Mouse (Mus musculus): ENCODE measurements around the gene Rpl7a. TPM values are rescaled to one million over a fixed set of nuclear protein-coding genes. Genes with fewer than 3 reads are reported as not detected.
"Not testable (repeated sequence)": the region's sequence is repeated elsewhere in the genome, so short reads cannot be mapped to it uniquely, and the experiment has no call there.

Gene Rpl7a
- 421 and 428 TPM in 2 replicates for polyA plus RNA-seq (2015; fragmentation: Nextera tagmentation; extraction: Ambion mirVana)

GRCm38 (mm10) chr2:26910124-26910993 is at the start of gene Rpl7a, which contains the start of gene Med22:
Rpl7a (plus strand) TSS chr2:26910764.
Med22 (minus strand) TSS chr2:26910677.
- under 1% methylated on average over 70 of the region's 74 CpGs for WGBS

DNA sequence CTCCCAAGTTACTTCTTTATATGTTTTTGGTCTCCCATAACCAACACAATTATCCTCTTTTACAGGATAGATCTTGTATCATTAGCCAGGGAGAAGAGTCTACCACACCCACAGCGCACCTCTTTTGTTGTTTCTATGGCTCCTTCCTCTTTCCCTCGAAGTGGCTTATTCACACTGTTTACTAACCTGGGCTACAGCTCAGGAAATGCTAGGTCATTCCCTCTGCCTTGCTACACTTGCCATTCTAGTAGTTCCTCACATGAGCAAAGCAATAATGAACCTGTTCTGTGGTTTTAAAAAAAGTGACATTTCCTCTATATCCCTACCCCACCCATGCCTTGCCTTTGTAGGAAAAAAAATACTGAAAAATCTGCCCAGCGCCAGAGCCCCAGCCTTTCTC is 47.7 kb upstream of the Rpl7a start:
- no peak overlapping the region for H3K4me3 ChIP-seq
- no peak overlapping the region for H3K9ac ChIP-seq
- no peaks in the 10 kb centered on the region for H3K9me3 ChIP-seq
- H3K4me2 ChIP-seq, result no peak overlapping the region
- no peaks in the 10 kb centered on the region for H3K36me3 ChIP-seq (replicated peaks)
- ATAC-seq (replicated peaks), result no peak
- 72% methylated on average over 3 of the region's 3 CpGs for WGBS
- no peaks in the 10 kb centered on the region for H3K4me1 ChIP-seq
- H3K27ac ChIP-seq, result no peak overlapping the region
- H3K27me3 ChIP-seq (replicated peaks), result no peaks in the 10 kb centered on the region

More at GRCm38 (mm10) chr2:26910124-26910993, at the start of gene Rpl7a, which contains the start of gene Med22:
- peak within 1 kb of the TSS; percentile 81 for H3K9ac ChIP-seq
- peak within 1 kb of the TSS; percentile 91 for H3K27ac ChIP-seq
- H3K9me3 ChIP-seq, result no peaks in the 10 kb centered on the region
- peak within 1 kb of the TSS; percentile 99 for H3K4me2 ChIP-seq
- H3K4me3 ChIP-seq, result peak within 1 kb of the TSS; percentile 76
- H3K36me3 ChIP-seq (replicated peaks), result peaks cover 48% of the 10 kb centered on the region
- H3K4me1 ChIP-seq, result peaks cover 46% of the 10 kb centered on the region
- H3K27me3 ChIP-seq (replicated peaks), result no peaks in the 10 kb centered on the region
- ATAC-seq (replicated peaks), result peak; percentile 95

- Histone ChIP-seq H3K9me3 (no peaks in the 10 kb centered on the region), H3K27ac (no peak within 1 kb of the TSS), H3K4me2 (no peak within 1 kb of the TSS), H3K4me1 (no peaks in the 10 kb centered on the region), H3K36me3 (replicated peaks) (no peaks in the 10 kb centered on the region), H3K9ac (no peak within 1 kb of the TSS), H3K27me3 (replicated peaks) (no peaks in the 10 kb centered on the region), H3K4me3 (no peak within 1 kb of the TSS)
- no peak for ATAC-seq (replicated peaks)
- 69% methylated on average over 3 of the region's 3 CpGs for WGBS
These were observed 45.7 kb upstream of the Rpl7a start, which contains the start of gene Abo for GRCm38 (mm10) chr2:26864879-26865278. Abo (minus strand) TSS chr2:26864979.

GRCm38 (mm10) chr2:26870666-26871065 is 39.9 kb upstream of the Rpl7a start:
- no peak for ATAC-seq (replicated peaks)
- Histone ChIP-seq H3K27ac (no peak overlapping the region), H3K9me3 (no peaks in the 10 kb centered on the region), H3K9ac (no peak overlapping the region), H3K36me3 (replicated peaks) (no peaks in the 10 kb centered on the region), H3K4me1 (no peaks in the 10 kb centered on the region), H3K4me2 (no peak overlapping the region), H3K27me3 (replicated peaks) (no peaks in the 10 kb centered on the region), H3K4me3 (no peak overlapping the region)
- WGBS, result 62% methylated on average over 6 of the region's 6 CpGs

DNA sequence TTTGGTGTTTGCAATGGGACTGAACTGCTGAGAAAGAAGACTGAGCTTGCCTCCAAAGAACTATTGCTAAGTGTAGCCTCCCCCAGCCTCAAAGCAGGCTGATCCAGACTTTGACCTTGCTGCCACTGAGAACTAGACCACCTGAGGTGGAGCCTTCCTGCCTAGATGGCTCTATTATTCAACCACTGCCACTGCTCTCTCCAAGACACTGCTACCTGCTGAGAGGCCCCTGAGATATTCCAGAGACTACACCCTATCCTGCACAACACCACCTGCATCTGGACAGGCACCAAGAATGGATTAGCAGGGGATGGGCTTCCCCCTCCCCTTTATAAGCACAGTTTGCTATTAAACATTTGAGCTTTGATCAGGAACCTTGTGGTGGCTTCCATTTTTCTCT is 32.0 kb upstream of the Rpl7a start:
- Histone ChIP-seq H3K4me3 (no peak overlapping the region), H3K4me2 (no peak overlapping the region), H3K27ac (no peak overlapping the region), H3K4me1 (no peaks in the 10 kb centered on the region), H3K9me3 (no peaks in the 10 kb centered on the region), H3K27me3 (replicated peaks) (no peaks in the 10 kb centered on the region), H3K9ac (no peak overlapping the region), H3K36me3 (replicated peaks) (no peaks in the 10 kb centered on the region)
- ATAC-seq (replicated peaks), result no peak

- WGBS, result 69% methylated on average over 2 of the region's 2 CpGs
These were observed 25.0 kb upstream of the Rpl7a start for GRCm38 (mm10) chr2:26885541-26885940.

GRCm38 (mm10) chr2:26886170-26886569 is 24.4 kb upstream of the Rpl7a start:
- not testable (repeated sequence) for H3K4me1 ChIP-seq; H3K9ac ChIP-seq; H3K4me3 ChIP-seq; H3K27ac ChIP-seq; H3K27me3 ChIP-seq (replicated peaks); H3K4me2 ChIP-seq; H3K9me3 ChIP-seq; ATAC-seq (replicated peaks)
- peaks cover 21% of the 10 kb centered on the region; the same call in 1 of the 2 replicates for H3K36me3 ChIP-seq (replicated peaks)
- 49% methylated on average over 4 of the region's 4 CpGs for WGBS

More at GRCm38 (mm10) chr2:26885541-26885940, 25.0 kb upstream of the Rpl7a start:
- not testable (repeated sequence) for H3K27ac ChIP-seq; ATAC-seq (replicated peaks); H3K4me1 ChIP-seq; H3K4me3 ChIP-seq; H3K27me3 ChIP-seq (replicated peaks); H3K4me2 ChIP-seq; H3K9ac ChIP-seq; H3K9me3 ChIP-seq
- H3K36me3 ChIP-seq (replicated peaks), result peaks cover 16% of the 10 kb centered on the region; the same call in 1 of the 2 replicates

GRCm38 (mm10) chr2:26895898-26896297 is 14.7 kb upstream of the Rpl7a start:
- no peak overlapping the region for H3K4me3 ChIP-seq

GRCm38 (mm10) chr2:26900731-26901130 is 9.8 kb upstream of the Rpl7a start:
- ATAC-seq (replicated peaks), result no peak
- H3K4me3 ChIP-seq, result no peak overlapping the region
- no peaks in the 10 kb centered on the region for H3K27me3 ChIP-seq (replicated peaks)
- H3K9me3 ChIP-seq, result no peaks in the 10 kb centered on the region
- no peak overlapping the region for H3K27ac ChIP-seq
- H3K4me2 ChIP-seq, result no peak overlapping the region
- H3K9ac ChIP-seq, result no peak overlapping the region
- peaks cover 27% of the 10 kb centered on the region for H3K4me1 ChIP-seq
- H3K36me3 ChIP-seq (replicated peaks), result peaks cover 36% of the 10 kb centered on the region
- 92% methylated on average over 1 of the region's 1 CpGs for WGBS

More at GRCm38 (mm10) chr2:26895898-26896297, 14.7 kb upstream of the Rpl7a start:
- H3K36me3 ChIP-seq (replicated peaks), result peaks cover 65% of the 10 kb centered on the region
- H3K27me3 ChIP-seq (replicated peaks), result no peaks in the 10 kb centered on the region
- H3K9me3 ChIP-seq, result no peaks in the 10 kb centered on the region
- H3K4me1 ChIP-seq, result peaks cover 3% of the 10 kb centered on the region
- 94% methylated on average over 4 of the region's 4 CpGs for WGBS
- ATAC-seq (replicated peaks), result no peak
- H3K9ac ChIP-seq, result no peak overlapping the region
- H3K27ac ChIP-seq, result no peak overlapping the region
- no peak overlapping the region for H3K4me2 ChIP-seq

- 10% methylated on average over 7 of the region's 7 CpGs for WGBS
- Histone ChIP-seq H3K9me3 (no peaks in the 10 kb centered on the region), H3K4me2 (peak overlapping the region; percentile 69), H3K36me3 (replicated peaks) (peaks cover 33% of the 10 kb centered on the region), H3K4me3 (peak overlapping the region; percentile 76), H3K9ac (peak overlapping the region; percentile 71), H3K4me1 (peaks cover 27% of the 10 kb centered on the region), H3K27ac (no peak overlapping the region), H3K27me3 (replicated peaks) (no peaks in the 10 kb centered on the region)
- no peak for ATAC-seq (replicated peaks)
These were observed 8.6 kb upstream of the Rpl7a start for GRCm38 (mm10) chr2:26901834-26902400.

GRCm38 (mm10) chr2:26902467-26903220 is 7.9 kb upstream of the Rpl7a start, which contains the start of gene Surf6:
Surf6 (minus strand) TSS chr2:26902879.
- peaks cover 31% of the 10 kb centered on the region for H3K4me1 ChIP-seq
- H3K4me3 ChIP-seq, result peak within 1 kb of the TSS; percentile 76
- peak within 1 kb of the TSS; percentile 69 for H3K4me2 ChIP-seq
- no peaks in the 10 kb centered on the region for H3K9me3 ChIP-seq
- H3K9ac ChIP-seq, result peak within 1 kb of the TSS; percentile 71
- peak; percentile 96 for ATAC-seq (replicated peaks)
- H3K27me3 ChIP-seq (replicated peaks), result no peaks in the 10 kb centered on the region
- peaks cover 35% of the 10 kb centered on the region for H3K36me3 ChIP-seq (replicated peaks)
- WGBS, result under 1% methylated on average over 41 of the region's 41 CpGs
- H3K27ac ChIP-seq, result peak within 1 kb of the TSS; percentile 89

DNA sequence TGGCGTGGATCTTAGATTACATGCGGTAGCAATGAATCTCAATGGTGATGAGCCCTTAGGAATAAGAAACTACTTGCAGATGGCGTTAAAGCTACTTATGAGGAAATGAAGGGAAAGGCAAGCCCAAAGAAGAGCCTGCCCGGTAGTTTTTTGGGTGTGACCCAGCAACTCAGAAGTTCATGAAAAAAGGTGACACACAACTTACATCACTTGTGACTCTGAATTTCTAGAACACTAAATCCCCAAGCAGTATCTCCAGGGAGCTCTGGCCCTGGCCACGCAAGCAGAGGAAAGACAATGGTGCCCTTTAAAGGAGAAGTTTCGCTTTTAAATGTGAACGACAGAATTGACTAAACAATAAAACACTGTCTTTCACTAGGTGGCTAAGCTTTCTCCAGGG is 7.3 kb upstream of the Rpl7a start:
- Histone ChIP-seq H3K4me1 (peaks cover 36% of the 10 kb centered on the region), H3K9me3 (no peaks in the 10 kb centered on the region), H3K4me3 (peak overlapping the region; percentile 76), H3K4me2 (peak overlapping the region; percentile 69), H3K27ac (peak overlapping the region; percentile 89), H3K9ac (peak overlapping the region; percentile 63), H3K27me3 (replicated peaks) (no peaks in the 10 kb centered on the region), H3K36me3 (replicated peaks) (peaks cover 34% of the 10 kb centered on the region)
- ATAC-seq (replicated peaks), result no peak
- 16% methylated on average over 7 of the region's 7 CpGs for WGBS

Data from midbrain, embryonic 15.5 days (tissue).